ENCODE assay signal across 8 mouse cellular contexts in genomic region chr12:56301487-56302293, GRCm38 (mm10). TPM values are rescaled to one million over a fixed set of nuclear protein-coding genes. Genes with fewer than 3 reads are reported as not detected.
A peak's percentile ranks its signal among the peaks of the same experiment; 100 is the strongest.
DNase-seq lines count a peak whose midpoint lies in the region; ATAC-seq lines count a peak whose summit lies in the region.

No protein-coding gene starts in this region.

- DNase-seq in lung, adult 18-20 months, result peak; percentile 31 to 67
- DNase-seq in lung, postnatal 14 days, result no peak
- no peak for DNase-seq in kidney, adult 18-20 months
- DNase-seq in adrenal gland, adult 8-10 months, result no peak

- 9% methylated on average over 27 of the region's 27 CpGs for WGBS in embryonic facial prominence, embryonic 15.5 days
- WGBS in limb, embryonic 12.5 days, result 3% methylated on average over 27 of the region's 27 CpGs
- WGBS in midbrain, embryonic 16.5 days, result 6% methylated on average over 27 of the region's 27 CpGs

- peak overlapping the region; percentile 28; the same call in 1 of the 2 replicates for H3K9ac ChIP-seq in embryonic facial prominence, embryonic 15.5 days
- peak overlapping the region; percentile 28 for H3K9ac ChIP-seq in limb, embryonic 12.5 days (replicated peaks)
- peak overlapping the region; percentile 60; the same call in 1 of the 2 replicates for H3K9ac ChIP-seq in midbrain, embryonic 16.5 days (ENCODE audit: low read depth, low read length)

- peak overlapping the region; percentile 64 for H3K4me2 ChIP-seq in embryonic facial prominence, embryonic 15.5 days (replicated peaks)
- H3K4me2 ChIP-seq in limb, embryonic 12.5 days, result peak overlapping the region; percentile 72
- peak overlapping the region; percentile 74 for H3K4me2 ChIP-seq in midbrain, embryonic 16.5 days (ENCODE audit: low read length)

- ATAC-seq in embryonic facial prominence, embryonic 15.5 days (ENCODE audit: insufficient number of reproducible peaks, low FRiP score, low TSS enrichment, low read depth), result no peak
- peak; percentile 54; the same call in 1 of the 2 replicates for ATAC-seq in limb, embryonic 12.5 days (ENCODE audit: insufficient number of reproducible peaks, insufficient read depth, low FRiP score, low TSS enrichment, low read depth)
- peak; percentile 77 for ATAC-seq in midbrain, embryonic 16.5 days
- no peak for ATAC-seq in CD4-positive, CD25-positive, alpha-beta regulatory T cell, adult 4 months

- 0 out of 2 replicates have a peak, but pooled peaks cover 6% of the 10 kb centered on the region for H3K4me1 ChIP-seq in embryonic facial prominence, embryonic 15.5 days
- peaks cover 28% of the 10 kb centered on the region for H3K4me1 ChIP-seq in limb, embryonic 12.5 days (replicated peaks)
- H3K4me1 ChIP-seq in midbrain, embryonic 16.5 days (ENCODE audit: control insufficient read depth, insufficient read depth, low read length), result peaks cover 9% of the 10 kb centered on the region

- no peaks in the 10 kb centered on the region for H3K36me3 ChIP-seq in embryonic facial prominence, embryonic 15.5 days
- H3K36me3 ChIP-seq in limb, embryonic 12.5 days, result no peaks in the 10 kb centered on the region
- H3K36me3 ChIP-seq in midbrain, embryonic 16.5 days (ENCODE audit: control insufficient read depth, insufficient read depth, low read length), result no peaks in the 10 kb centered on the region

- peak overlapping the region; percentile 37 for H3K4me3 ChIP-seq in embryonic facial prominence, embryonic 15.5 days (replicated peaks)
- peak overlapping the region; percentile 39 for H3K4me3 ChIP-seq in limb, embryonic 12.5 days (replicated peaks)
- peak overlapping the region; percentile 37 for H3K4me3 ChIP-seq in midbrain, embryonic 16.5 days (ENCODE audit: low read depth, low read length)

- H3K9me3 ChIP-seq in embryonic facial prominence, embryonic 15.5 days (replicated peaks), result no peaks in the 10 kb centered on the region
- H3K9me3 ChIP-seq in limb, embryonic 12.5 days, result no peaks in the 10 kb centered on the region
- H3K9me3 ChIP-seq in midbrain, embryonic 16.5 days (replicated peaks; ENCODE audit: control insufficient read depth, low read length, poor library complexity, severe bottlenecking), result no peaks in the 10 kb centered on the region

- H3K27me3 ChIP-seq in embryonic facial prominence, embryonic 15.5 days, result no peaks in the 10 kb centered on the region
- H3K27me3 ChIP-seq in limb, embryonic 12.5 days, result peaks cover 22% of the 10 kb centered on the region; the same call in 1 of the 2 replicates
- no peaks in the 10 kb centered on the region for H3K27me3 ChIP-seq in midbrain, embryonic 16.5 days (ENCODE audit: control insufficient read depth, insufficient read depth, low read depth, low read length)

- no peak overlapping the region for H3K27ac ChIP-seq in embryonic facial prominence, embryonic 15.5 days (replicated peaks)
- H3K27ac ChIP-seq in limb, embryonic 12.5 days, result no peak overlapping the region
- H3K27ac ChIP-seq in midbrain, embryonic 16.5 days (ENCODE audit: low read length), result peak overlapping the region; percentile 51

RNA-seq across cellular contexts. Expression of gene Mbip, which starts 44.0 kb away (rescaled TPM):
- 35.5 and 37.7 TPM in 2 replicates for polyA plus RNA-seq in embryonic facial prominence, embryonic 15.5 days (2015; fragmentation: Nextera tagmentation; extraction: Ambion mirVana)
- polyA plus RNA-seq in limb, embryonic 12.5 days (2016; fragmentation: Nextera tagmentation; extraction: Ambion mirVana), result 47.0 and 52.6 TPM in 2 replicates
- polyA plus RNA-seq in midbrain, embryonic 16.5 days (2015; fragmentation: Nextera tagmentation; extraction: Ambion mirVana), result 42.6 and 49.1 TPM in 2 replicates
- polyA plus RNA-seq in CD4-positive, CD25-positive, alpha-beta regulatory T cell, adult 4 months (2017; shearing (Covaris generic)), result 10 to 100 TPM; 39.5 to 40.5 TPM
- total RNA-seq in adrenal gland, adult 8-10 months (2022), result 10 to 100 TPM; 15.5 to 22.9 (median 18.3) TPM

Comparison
In these comparisons a context has a peak if more than half of its experiments do, and no peak if none do; other contexts are left out.
1. DNase-seq: peak in lung, adult 18-20 months (2 of 2); none in lung, postnatal 14 days (single experiment), kidney, adult 18-20 months (single experiment) and adrenal gland, adult 8-10 months (single experiment).
2. ATAC-seq: peak in limb, embryonic 12.5 days (single experiment) and midbrain, embryonic 16.5 days (single experiment); none in embryonic facial prominence, embryonic 15.5 days (single experiment) and CD4-positive, CD25-positive, alpha-beta regulatory T cell, adult 4 months (single experiment).
3. Peak in every context shown above with its lines, with median percentiles within 50 percentile points of each other: H3K4me2 ChIP-seq, H3K4me3 ChIP-seq and H3K9ac ChIP-seq.